Mouse (Mus musculus) cerebral cortex, adult 2 months (tissue): ENCODE data around the gene Col19a1.

Source experiments
- WGBS: fragments of 180-500 bp; shearing (Covaris S2); methylation state at CpG from one replicate; pipeline ENCODE4 v1.1.7; 2018; 5-methylcytosine and 5-hydroxymethylcytosine counted together

The Col19a1 gene

DNA sequence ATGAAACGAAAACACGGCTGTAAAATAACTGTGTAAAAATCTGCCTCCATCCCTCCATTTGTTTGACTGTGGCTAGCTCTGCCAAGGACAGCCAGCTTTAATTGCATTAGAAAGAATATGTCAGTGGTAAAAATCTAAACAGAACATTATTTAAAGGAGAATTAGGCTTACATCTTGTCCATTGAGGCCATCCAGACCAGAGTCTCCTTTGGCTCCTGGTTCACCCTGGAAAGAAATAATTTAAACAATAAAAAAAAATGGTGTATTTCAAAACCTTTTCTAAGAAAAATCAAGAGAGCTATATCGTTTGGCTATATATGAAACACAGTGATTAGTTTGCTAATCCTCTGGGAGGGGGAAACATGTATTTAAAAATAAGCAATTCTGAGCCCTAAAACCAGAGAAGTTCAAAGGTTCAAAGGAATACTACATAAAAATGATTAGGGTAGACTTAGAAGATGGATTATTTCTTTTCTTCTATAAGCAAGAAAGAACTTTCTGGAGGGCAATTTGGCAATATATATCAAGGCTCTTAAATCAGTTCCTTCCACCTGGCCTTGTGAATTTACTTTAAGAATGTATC is 125.9 kb downstream of the Col19a1 start:
- WGBS: 71% methylated on average over 3 of the region's 3 CpGs

DNA sequence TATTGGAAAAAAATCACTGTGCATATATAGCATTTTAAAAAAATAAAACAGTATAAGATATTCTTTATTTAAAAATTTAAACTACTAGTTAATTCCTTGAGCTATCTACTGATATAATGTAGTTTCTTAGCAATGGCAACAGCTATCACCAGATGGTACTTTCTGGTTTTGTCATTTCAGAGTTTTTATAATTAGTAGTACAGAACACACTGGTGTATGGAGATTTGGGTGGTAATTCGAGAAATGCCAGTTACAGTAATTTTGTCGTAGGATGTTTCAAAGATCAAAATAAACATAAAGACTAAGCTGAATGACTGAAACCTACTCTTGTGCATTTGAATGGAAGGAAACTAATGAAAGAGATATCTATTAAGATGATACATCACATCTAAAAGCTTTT is 129.3 kb downstream of the Col19a1 start:
- 40% methylated on average over 2 of the region's 2 CpGs for WGBS

DNA sequence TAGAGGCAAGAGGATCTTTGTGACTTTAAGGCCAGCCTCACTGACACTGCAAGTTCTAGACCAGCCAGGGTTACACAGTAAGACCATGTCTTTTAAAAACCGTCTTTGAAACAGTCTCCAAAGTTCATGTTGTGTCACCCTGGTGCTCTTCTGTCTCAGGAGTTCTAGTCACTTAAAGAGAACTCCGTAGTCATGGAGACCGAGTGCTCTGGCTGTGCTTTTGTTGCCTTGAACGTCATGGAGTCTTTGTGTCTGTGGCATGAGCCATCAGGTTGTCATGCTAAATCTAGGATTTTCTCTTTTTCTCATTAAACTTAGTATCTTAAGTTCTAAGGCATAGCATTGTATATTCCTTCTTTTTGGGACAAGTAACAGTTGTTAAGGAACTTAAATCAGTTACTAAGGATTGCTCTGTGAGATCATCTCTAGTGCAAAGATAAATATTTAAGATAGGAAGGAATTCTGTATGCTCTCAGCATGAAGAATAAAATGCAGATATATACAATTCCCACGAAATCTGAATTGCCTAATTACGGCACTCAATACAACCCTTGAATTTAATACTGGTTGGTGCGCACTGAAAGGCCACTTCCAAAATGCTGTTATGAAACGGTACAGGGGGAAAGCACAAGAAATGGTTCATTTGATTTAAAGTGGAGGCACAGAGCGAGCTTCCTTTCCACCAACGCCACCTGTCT is 134.6 kb downstream of the Col19a1 start:
- WGBS: 52% methylated on average over 10 of the region's 10 CpGs

DNA sequence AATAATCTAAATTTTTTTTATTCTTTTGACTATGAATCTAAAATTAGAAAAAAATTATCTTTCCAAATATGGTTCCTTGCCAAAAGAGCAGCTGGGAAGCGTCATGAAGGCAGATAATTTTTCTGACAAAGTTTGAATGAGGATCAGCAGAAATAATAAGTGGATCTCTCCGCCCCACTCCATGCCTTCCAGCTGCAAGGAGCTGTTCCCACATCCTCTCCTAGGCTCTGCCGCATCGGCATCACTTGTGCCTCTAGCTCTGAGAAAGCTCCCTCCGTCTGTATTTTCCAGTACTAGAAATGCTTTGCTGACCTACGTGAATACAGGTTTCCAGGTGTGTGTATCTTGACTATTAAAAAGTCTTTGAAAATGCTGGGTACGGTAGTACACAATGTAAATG is 135.1 kb downstream of the Col19a1 start:
- WGBS: 57% methylated on average over 7 of the region's 7 CpGs

GRCm38 (mm10) chr1:24428306-24428705 is 159.0 kb downstream of the Col19a1 start:
- WGBS: 70% methylated on average over 5 of the region's 5 CpGs

DNA sequence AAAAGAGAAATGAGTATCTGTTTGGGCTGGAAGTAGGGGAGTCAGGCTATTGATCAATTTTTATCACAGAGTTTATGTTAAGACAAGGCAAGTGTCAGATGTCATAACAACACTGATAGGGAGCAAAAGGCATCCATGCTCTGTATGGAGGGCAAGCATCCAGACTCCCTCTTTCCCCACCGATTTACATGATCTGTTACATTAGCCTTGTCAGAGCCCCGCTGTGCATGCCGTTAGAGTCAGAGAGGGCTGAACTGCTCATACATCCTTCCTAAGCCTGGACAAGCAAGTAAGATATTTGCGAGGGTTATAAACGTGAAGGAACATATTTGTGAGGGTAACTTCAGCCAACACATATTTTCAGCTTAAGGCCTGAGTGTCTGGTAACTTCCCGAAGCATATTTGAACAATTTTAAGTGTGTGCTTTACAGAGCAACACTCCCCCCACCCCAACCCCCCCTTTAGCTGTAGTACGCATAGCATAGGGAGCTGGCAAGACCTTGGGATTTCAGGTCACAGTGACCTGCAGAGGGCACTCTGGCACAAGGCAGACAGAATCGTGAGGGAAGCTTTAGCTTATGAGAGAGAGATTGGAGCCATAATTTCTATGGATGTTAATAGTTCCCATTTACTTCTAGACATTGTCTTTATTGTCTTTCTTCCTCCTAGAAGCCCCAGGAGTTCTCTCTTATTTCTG is 209.0 kb downstream of the Col19a1 start:
- 32% methylated on average over 8 of the region's 8 CpGs for WGBS

- 36% methylated on average over 2 of the region's 2 CpGs for WGBS
Measured at GRCm38 (mm10) chr1:24374902-24375301, 212.4 kb downstream of the Col19a1 start.

GRCm38 (mm10) chr1:24373671-24374070 is 213.6 kb downstream of the Col19a1 start:
- WGBS: 83% methylated on average over 3 of the region's 3 CpGs

- WGBS: 77% methylated on average over 4 of the region's 4 CpGs
Measured at GRCm38 (mm10) chr1:24372471-24373258, 214.6 kb downstream of the Col19a1 start.

GRCm38 (mm10) chr1:24367570-24368517 is 219.4 kb downstream of the Col19a1 start:
- 29% methylated on average over 19 of the region's 19 CpGs for WGBS

- WGBS: 49% methylated on average over 7 of the region's 7 CpGs
Measured at GRCm38 (mm10) chr1:24364775-24365174, 222.5 kb downstream of the Col19a1 start.

- WGBS: 50% methylated on average over 13 of the region's 13 CpGs
Measured at GRCm38 (mm10) chr1:24361990-24362635, 225.2 kb downstream of the Col19a1 start.

DNA sequence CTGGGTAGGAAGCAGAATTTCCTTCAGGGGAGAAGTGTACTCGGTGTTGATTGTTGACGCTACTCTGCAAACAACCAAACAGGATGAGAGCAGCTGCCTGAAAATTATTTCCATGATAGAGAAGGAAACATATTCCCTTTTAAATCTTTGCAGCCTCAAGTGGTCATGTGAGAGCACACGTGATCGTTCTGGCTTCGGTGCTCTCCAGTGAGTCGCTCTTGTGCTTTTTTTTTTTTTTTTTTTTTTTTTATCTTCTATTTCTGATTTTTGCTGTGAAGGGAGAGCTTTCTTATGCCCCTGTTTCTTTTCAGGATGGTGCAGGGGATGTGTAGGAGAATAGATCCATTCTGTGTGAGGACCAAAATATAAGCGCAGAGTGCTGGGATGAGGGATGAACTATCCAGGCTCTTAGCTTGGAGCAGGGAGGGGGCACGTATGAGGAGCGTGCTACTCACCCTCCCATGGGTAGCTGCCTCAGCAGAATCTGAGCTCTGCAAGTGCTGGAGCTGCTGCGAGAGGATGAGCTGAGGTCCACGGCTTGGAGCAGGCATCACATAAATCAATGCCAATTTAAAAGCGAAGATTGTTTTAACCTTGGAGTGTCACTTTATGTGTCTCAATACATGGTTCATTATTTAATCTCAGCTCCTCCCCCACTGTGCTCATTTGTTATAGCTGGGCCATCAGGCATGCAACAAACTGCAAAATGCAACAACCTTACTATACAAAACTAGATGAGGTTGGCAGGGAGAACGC is 237.6 kb downstream of the Col19a1 start:
- 60% methylated on average over 13 of the region's 13 CpGs for WGBS

GRCm38 (mm10) chr1:24347621-24348160 is 239.6 kb downstream of the Col19a1 start:
- WGBS: 79% methylated on average over 5 of the region's 5 CpGs

- 86% methylated on average over 10 of the region's 10 CpGs for WGBS
Measured at GRCm38 (mm10) chr1:24337556-24338275, 249.6 kb downstream of the Col19a1 start.

- 61% methylated on average over 3 of the region's 3 CpGs for WGBS
Measured at GRCm38 (mm10) chr1:24336051-24336450, 251.2 kb downstream of the Col19a1 start.

DNA sequence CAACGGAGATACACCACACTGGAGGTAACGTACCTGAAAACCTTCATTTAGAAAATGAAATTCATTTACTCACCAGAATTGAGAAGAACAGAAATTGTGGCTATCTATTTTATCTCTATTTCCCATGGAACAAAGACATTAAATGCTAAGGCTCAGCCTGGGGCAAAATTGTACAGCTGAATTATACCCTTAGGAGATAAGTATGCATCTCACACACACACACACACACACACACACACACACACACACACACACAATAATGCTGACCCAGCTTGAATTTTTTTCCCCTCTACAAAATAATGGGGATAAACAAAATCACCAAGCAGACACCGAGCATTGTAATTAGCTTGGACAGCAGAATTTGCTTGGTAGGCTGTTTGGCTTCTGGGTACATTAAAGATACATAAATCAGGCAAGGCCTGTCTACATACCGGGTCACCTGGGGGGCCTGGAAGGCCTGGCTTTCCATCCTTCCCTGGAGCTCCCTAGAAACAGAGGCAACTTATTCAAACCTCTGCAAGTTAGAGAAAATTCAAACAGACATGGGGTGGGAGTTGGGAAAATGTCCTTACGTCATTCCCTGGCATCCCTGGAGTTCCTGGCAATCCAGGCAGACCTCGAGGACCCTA is 270.2 kb downstream of the Col19a1 start:
- 80% methylated on average over 6 of the region's 6 CpGs for WGBS

- WGBS: 87% methylated on average over 3 of the region's 3 CpGs
Measured at GRCm38 (mm10) chr1:24316490-24316889, 270.8 kb downstream of the Col19a1 start.
